Mouse (Mus musculus) layer of hippocampus, adult 18-20 months (tissue): Measurements from ENCODE around the gene Plcd1. TPM values are rescaled to one million over a fixed set of nuclear protein-coding genes. Genes with fewer than 3 reads are reported as not detected.

Experiments
- DNase-seq, 2 experiments: peaks; one replicate each; pipeline ENCODE4 v3.0.0; 2022; ENCODE audit warnings: low spot score in 2 of 2
- microRNA-seq, 2 experiments: library from miRNA; unstranded; fragments of <30 nt; microRNA quantifications; one replicate each; pipeline ENCODE4 v1.2.0; 2021
- total RNA-seq, 2 experiments: library from RNA; stranded (reverse); gene quantifications; 2 replicates each; pipeline ENCODE4 v1.2.3; 2021

Plcd1 gene
- total RNA-seq, 2 experiments from 2014 or later, result 8.4 to 9.1 TPM

GRCm38 (mm10) chr9:119025832-119026331 is 67.4 kb downstream of the Plcd1 start:
- no peak for DNase-seq

DNA sequence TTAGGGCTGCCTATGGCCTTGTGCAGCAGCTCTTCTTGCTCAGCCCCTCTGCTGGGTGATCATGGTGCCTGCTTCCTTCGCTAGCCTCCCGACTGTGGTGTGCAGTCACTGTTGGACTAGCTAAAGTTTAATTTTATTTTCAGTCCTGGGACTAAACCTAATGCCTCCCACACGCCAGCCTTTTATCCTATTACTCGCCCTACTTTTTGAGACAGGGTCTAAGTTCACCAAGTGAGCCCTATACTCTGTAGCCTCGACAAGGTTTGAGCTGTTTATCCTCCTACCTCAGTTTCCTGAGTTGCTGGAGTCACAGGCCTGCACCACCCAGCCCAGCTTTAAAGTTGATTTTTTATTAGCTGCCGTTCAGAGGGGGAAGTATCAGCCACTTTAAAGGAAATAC is 68.0 kb downstream of the Plcd1 start:
- DNase-seq, result no peak

- no peak for DNase-seq
Measured at GRCm38 (mm10) chr9:119021731-119022130, 71.6 kb downstream of the Plcd1 start.

Small RNA genes within 50 kb of the gene (microRNA-seq; reads per million reads assigned to microRNA genes)
- 6.7 to 7.6 reads per million in 2 experiments for gene Mir26a-1

Other genes with a start within 250 kb of the Plcd1 start
- 10 to 100 TPM; 25.1 to 27.1 TPM for gene Ctdspl, start 167.0 kb downstream of the Plcd1 start, total RNA-seq
- gene Vill, start 40.7 kb downstream of the Plcd1 start, total RNA-seq, result 1 to 10 TPM in 1 of 2 experiments, under 1 TPM in 1; 0.71 to 1.3 TPM
- gene Dlec1, start 9.0 kb upstream of the Plcd1 start, total RNA-seq, result 1 to 10 TPM; 2.8 to 3.3 TPM
- 1 to 10 TPM; 1.1 TPM for gene Acaa1b, start 63.6 kb upstream of the Plcd1 start, total RNA-seq
- gene Gm47289, start 65.7 kb upstream of the Plcd1 start, total RNA-seq, result not detected
- not detected for gene Slc22a13, start 115.6 kb upstream of the Plcd1 start, total RNA-seq
- gene Oxsr1, start 228.9 kb upstream of the Plcd1 start, total RNA-seq, result 10 to 100 TPM; 30.2 to 31.7 TPM
- gene Acaa1a, start 246.2 kb upstream of the Plcd1 start, total RNA-seq, result 10 to 100 TPM; 70.3 to 74.7 TPM
- 1 to 10 TPM; 5.9 to 6.7 TPM for gene Myd88, start 247.9 kb upstream of the Plcd1 start, total RNA-seq